Mouse (Mus musculus) adrenal gland, postnatal 10 days (tissue): ENCODE data around the gene Pygm. TPM values are rescaled to one million over a fixed set of nuclear protein-coding genes. Genes with fewer than 3 reads are reported as not detected.

ENCODE experiments used
- DNase-seq: peaks from one replicate; pipeline ENCODE4 v3.0.0; 2021; ENCODE audit warnings: mixed read lengths
- total RNA-seq, 2 experiments: library from RNA; stranded (reverse); gene quantifications; 2 replicates each; pipeline ENCODE4 v1.2.3; 2021

The Pygm gene
- total RNA-seq, 2 experiments from 2014 or later: 92.0 to 223 TPM

DNA sequence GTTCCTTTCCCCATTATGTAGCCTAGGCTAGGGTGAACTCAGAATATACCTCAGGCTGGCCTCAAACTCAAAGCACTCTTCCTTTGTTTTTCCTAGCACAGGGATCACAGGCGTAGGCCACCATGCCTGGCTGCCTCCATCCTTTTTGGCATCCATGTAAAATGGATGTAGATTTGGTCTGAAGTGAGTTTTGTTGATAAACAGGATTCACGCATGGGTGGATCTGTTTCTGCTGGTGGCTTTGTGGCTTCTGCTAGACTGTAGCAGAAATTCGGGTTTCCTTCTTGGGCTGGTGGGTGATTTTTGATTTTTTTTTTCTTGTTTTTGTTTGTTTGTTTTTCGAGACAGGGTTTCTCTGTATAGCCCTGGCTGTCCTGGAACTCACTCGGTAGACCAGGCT lies 25.7 kb downstream of the Pygm start:
- DNase-seq: no peak

GRCm38 (mm10) chr19:6412798-6413197 lies 28.6 kb downstream of the Pygm start:
- no peak for DNase-seq

DNA sequence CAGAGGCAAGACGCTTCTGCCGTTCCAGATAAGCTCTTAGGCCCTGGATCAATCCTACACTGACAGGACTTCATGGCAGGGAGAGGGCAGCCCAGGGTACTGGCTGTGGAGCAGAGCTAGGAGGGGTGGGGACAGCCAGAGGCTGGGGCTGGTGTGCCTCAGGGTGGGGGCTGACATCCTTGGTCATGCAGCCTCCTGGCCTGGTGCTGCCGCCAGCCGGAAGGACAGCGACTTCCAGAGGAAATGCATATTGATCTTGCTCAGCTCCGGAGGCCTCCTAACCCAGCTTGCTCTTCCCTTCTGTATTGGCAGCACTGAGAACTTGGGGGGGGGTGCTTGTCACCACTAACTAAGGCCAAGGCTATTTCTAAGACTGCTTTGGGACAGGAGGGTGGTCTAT lies 31.3 kb downstream of the Pygm start:
- no peak for DNase-seq

DNA sequence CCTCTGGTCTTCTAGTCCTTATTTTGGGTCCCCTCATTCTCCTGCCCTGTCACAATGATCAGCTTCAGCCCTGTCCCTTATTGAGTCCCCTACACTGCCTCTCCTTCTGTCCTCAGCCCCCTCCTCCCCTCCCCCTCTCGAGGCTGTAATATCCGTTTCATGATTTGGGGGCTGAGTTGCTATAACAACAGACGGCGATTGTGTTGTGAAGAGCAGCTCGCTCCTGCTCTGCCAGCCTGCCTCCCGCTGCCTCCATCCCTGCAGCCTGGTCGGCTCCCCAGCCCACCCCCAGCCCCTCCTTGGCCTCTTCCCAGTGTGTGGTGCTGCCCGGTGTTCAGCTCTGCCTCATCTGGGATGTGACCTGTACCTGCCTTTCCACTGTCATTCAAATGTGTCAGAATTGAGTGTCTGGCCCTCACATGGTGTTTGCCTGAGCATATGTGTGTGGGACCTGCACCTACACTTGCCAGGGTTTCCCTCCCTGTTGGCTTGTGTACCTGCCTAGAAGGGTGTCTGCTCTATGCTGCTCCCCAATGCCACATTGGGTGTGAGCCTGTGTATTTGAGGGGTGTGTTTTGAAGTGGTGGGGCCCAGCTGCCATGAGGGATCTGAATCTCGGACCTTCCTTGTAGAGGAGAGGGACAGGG lies 32.0 kb downstream of the Pygm start:
- no peak for DNase-seq

DNA sequence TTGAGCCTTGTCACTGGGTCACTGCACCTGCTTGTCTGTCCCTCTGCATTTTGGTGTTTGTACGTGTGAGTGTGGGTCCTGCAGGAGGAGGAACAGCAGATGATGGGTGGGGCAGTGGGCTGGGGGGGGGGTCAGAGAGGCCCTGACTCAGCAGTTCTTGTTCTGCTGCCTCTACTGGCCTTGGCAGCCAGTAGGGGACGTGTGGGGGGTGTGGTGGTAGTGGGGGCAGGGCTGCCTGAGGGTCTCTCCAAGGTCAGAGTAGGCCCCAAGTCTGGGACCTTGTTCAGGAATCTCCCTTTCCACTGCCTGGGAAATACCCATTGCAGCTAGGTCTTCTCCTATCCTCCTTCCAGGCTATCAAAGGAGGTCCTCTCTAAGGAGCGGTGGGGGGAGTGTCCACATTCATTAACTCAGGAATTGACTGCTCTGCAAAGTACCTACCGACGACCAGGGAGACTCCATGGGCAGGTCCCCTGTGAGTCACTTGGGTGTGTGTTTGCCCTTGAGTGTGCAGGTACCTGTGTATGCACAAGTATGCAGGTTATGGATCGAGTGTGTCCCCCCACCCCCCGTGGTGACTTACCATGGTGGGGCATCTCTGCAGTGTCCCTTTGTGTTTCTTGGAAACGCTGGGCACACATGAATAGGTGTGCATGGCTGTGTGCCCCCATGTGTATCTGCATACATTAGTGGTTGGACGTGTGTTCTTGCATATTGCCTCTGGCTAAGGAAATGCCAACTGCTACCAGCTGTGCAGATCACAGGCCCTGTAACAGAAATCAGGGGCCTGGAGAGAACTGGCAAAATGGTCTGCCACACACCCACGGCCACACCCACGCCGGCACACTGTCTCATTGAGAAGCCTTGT lies 32.9 kb downstream of the Pygm start:
- DNase-seq: no peak

DNA sequence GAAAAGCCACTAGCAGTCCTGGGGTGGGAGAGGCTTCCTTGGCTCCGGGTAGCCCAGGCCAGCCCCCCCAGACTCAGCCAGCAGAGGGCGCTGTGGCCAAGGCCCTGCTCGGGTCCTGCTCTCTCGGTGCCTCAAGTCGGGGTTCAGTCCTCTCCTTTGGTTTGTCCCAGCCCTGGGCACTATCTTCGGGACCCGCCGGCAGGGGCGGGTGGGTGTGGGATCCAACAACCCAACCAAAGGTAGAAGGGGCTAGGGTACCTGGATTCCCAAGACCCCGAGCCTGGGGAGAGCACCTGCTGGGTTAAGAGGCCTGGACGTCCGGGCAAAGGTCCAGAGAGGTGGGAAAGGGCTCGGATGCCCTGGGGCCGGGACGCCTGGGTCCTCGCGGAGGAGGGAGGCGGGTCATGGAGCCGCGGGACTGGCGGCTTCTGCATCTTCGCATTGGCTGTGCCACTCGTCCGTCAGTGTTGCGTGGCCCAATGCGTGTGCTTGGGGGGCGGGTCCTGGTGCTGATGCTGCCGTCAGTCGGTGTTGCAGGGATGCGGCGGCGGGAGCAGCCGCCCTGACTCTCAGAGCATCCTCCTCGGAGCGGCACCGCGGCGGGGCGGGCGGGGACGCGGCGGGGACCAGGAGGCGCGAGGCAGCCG lies 34.2 kb downstream of the Pygm start, which contains the start of gene Nrxn2:
Nrxn2 (plus strand) TSS at position 499 of the 647 bp plus-strand sequence.
- peak; percentile 90 for DNase-seq

- DNase-seq: no peak
Observed at GRCm38 (mm10) chr19:6418984-6419692, 34.9 kb downstream of the Pygm start.

GRCm38 (mm10) chr19:6419805-6420310 lies 35.7 kb downstream of the Pygm start:
- DNase-seq: no peak

- DNase-seq: no peak
Observed at GRCm38 (mm10) chr19:6420481-6421210, 36.4 kb downstream of the Pygm start.

GRCm38 (mm10) chr19:6421211-6421590 lies 37.0 kb downstream of the Pygm start:
- no peak for DNase-seq

DNA sequence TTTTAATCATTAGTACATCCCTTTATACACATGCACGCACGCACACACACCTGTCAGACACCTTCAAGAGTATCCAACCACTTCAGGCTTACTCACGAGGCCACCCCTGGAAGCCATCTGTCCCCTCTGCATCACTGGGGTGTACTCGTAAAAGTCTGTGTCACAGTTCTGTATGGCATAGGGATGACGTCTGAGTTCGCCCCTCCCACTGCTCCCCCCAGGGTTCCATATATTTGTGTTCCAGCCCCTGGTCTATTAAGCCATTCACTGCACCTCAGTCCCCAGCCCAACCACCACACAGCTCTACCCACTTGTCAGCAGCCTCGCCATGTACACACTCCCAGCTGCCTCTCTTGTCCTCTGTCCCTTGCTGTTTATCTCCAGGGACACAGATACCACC lies 37.8 kb downstream of the Pygm start:
- DNase-seq: no peak

GRCm38 (mm10) chr19:6423241-6423640 lies 39.0 kb downstream of the Pygm start:
- DNase-seq: no peak

DNA sequence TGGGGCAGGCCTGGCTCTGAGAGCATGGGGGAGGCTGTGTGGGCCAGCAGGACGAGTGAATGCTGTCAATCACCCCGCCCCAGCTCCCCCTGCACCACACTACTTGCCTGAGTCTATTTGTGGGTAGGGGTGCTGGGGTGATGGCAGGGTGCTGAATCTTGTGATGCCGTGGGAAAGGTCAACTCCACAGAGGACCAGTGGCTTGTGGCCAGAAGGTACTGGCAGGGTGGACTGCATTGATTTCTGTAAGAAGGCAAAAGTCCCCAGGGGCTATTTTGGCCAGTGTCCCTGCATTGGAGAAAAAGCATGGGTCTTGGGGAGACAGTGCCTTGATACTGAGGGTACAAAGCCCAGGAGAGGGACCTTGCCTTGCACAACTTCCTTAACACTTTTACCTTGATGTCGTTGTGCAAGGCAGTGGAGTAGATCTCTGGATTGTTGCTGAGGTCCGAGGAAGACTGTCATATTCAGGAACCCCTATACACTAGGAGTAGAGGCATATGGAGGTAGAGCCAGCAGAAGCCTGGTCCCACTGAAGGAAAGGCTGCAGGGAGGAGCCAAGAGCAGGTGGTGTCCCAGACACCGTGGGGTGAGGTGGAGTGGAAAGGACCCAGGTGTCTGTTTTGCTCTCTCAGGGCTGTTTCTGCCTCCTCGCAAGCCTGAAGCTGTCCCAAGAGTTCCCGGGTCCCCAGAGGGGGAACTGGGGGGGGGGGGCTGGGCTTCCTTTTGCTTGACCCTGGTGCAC lies 40.1 kb downstream of the Pygm start:
- DNase-seq: no peak

DNA sequence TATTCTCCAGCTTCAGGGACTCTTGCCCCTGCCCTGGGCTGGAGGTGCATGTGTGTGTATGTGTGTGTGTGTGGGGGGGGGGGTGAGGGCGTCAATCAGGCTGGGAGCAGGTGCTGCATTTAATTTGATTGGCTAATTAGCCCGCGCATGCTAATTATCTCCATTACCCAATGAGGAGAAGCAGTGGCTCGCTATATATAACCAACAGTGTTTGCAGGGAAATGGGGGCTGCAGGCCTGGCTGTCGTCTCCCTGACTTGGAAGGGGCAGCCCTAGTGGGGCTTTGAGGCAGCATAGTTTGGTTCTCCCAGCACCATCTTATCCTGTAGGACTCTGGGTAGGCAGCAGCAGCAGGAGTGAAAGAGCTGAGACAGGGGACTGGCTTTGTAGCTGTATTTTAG lies 41.4 kb downstream of the Pygm start:
- no peak for DNase-seq

DNA sequence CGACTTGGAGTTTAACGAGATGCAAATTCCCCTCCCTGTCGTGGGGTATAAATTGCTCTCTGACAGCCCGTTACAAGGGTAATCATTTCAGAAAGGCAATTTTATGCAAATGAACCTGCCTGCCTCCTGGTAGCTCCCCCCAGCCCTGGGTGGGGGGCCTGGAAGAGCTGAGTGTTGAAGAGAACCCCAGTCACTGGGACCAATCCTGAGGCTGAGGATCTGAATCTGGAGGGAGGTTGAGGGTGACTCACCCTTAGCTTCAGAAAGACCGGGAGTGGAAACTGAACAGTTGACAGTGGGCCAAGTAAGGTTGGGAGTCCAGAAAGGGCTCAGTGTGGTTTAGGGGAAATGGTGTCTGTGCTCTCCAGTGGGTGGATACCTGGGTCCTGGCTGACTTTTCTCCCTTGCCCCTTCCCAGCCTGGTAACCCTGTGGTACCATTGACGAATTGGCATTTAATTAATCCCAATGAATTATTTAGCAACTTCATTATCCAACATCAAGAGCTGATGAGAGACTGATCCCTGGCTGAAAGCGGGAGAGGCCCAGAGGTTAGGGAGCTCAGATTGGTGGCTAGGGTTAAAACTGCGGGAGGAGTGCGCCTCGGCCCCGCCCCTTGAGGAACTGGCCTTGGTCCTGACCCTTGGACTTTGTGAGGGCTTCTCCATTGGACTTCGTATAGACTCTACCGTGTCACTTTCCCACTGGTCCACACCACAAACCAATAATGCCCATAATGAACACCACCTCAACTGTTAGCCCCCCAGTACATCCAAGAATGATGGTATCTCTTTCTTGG lies 42.7 kb downstream of the Pygm start:
- DNase-seq: peak; percentile 80

DNA sequence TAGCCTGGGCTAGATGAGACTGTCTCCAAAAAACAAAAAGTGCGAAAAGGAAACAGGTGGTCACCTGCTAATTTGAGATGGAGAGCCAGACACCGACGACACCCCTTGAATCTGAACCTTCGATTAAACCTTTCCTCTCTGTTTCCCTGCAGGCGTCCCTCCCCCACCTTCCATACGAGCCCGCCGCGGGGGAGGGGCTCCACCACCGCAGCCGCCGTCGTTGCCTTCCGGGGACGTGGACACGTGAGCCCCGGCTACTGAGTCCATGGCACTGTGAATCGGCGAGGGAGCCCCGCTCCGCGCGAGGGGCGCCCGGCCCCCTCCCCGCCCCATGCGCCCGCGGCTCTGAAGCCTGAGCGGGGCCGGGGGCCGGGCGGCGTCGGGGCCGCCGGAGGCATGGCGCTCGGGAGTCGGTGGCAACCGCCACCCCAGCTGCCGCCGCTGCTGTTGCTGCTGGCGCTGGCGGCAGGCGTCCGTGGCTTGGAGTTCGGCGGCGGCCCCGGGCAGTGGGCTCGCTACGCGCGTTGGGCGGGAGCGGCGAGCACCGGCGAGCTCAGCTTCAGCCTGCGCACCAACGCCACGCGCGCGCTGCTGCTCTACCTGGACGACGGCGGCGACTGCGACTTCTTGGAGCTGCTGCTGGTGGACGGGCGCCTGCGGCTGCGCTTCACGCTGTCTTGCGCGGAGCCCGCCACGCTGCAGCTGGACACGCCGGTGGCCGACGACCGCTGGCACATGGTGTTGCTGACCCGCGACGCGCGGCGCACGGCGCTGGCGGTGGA lies 43.6 kb downstream of the Pygm start:
- peak; percentile 76 for DNase-seq

GRCm38 (mm10) chr19:6428501-6429200 lies 44.5 kb downstream of the Pygm start:
- DNase-seq: no peak

- DNase-seq: no peak
Observed at GRCm38 (mm10) chr19:6443016-6443415, 58.8 kb downstream of the Pygm start.
